Mouse (Mus musculus) inflammation-experienced regulatory T-cells (primary cell): ENCODE data around the gene Cul4a. TPM values are rescaled to one million over a fixed set of nuclear protein-coding genes. Genes with fewer than 3 reads are reported as not detected.

Source experiments
- polyA plus RNA-seq, 2 experiments: library from polyadenylated mRNA; unstranded; fragments of 100-300 nt; shearing (Covaris generic); gene quantifications; one replicate each; pipeline ENCODE4 v1.2.1; 2017

The Cul4a gene
- 10 to 100 TPM; 34.7 to 38.6 TPM for polyA plus RNA-seq

DNA sequence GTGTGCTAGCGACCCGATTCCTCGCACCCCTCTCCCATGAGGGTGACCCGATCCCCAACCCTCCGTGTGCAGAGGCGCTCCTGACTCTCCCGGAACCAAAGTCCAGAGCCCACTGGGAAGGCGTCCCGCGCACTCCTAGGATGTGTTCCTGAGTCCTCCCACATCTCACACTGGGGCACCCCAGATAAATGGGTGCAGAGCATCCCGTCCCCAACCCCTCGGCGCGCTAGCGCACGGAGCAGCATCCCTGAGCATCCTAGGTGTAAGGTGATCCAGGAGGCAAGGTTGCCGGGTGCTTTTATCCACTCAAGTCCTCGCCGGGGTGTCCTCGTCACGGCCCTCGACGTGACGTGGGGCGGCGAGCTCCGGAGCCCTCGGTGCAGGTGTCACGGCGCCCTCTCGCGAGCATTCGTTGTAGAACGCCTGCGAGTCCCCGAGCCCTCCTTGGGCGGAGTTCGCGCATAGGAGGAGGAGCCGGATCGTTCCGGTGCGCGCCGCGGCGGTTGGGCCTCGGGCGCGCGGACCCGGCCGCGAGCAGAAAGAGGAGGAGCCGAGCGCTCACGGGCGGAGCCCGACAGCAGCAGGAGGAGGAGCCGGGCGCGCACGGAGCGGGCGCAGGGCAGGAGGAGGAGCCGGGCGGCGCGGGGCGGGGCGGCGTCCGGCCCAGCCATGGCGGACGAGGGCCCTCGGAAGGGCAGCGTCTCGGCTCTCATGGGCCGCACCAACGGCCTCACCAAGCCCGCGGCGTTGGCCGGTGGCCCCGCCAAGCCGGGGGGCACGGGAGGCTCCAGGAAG is at the start of gene Cul4a, which contains the start of gene Pcid2:
TSS of gene Cul4a (plus strand) at position 535 of the 795 bp plus-strand sequence.
TSS of gene Pcid2 (minus strand) at position 373 of the 795 bp plus-strand sequence.

DNA sequence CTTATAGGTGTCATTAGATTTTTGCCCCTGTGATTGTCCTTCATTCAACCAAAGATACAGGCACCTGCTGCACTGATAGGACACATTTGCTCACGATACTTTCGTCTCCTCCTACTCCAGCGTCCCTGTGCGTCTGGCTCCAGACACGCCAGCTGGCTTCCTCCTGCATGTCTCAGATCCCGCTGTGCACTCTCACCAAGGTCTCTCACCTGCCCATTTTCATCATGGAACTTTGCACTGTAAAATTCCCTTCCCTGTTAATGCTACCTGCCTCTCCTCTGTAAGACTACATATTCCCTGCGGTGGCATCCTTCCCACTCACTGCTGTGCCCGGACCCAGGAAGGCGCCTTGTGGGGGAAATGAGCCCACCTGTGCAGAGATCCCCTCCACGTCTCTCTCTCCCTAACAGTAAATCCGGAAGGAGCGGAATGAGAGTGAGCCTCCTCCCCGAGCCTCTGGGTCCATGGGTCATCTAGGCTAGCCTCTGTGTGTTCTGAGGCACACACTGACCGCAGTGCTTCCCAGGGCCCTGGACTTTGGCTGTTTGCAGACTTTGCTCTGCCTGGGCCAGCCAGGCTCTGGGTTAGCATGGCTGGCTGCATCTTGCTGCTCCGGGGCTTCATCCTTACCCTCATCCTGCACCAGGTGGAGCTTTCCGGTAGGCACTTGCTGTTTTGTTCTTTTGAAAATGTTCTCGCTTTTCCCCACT is 44.8 kb upstream of the Cul4a start, which contains the start of gene Proz:
TSS of gene Proz (plus strand) at position 474 of the 710 bp plus-strand sequence.

DNA sequence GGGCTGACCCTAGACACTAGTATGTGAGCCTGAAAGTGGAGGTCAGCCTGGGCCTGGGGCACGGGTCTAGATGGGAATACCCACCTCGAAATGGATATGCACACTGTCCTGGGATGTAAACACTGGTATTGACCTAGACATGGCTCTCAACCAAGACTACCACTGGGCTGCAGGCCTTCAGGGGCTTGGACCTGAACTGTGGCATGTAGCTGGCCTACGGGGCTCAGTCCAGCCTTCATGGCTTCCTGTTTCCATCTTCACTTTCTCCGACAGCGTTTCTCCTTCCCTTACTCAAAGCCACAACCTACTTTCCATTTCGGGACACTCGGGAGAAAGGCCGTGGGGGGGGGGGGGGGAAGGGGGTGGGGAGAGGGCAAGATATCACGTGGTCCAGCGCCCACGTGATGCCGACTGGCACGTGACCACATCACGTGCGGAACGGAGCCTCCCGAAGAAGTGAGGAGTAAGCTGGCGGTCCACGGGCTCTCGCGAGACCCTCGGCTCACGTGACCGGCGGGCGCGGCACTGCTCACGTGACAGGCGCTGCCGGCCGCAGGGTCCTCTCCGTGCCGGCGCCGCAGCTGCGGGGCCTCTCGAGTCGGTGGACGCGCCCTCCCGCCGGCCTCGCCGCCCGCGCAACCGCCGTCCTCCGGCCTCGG is 53.4 kb downstream of the Cul4a start, which contains the start of gene Lamp1:
TSS of gene Lamp1 (plus strand) at position 444 of the 659 bp plus-strand sequence.

Other genes with a start within 250 kb of the Cul4a start
- gene Mcf2l, start 231.8 kb upstream of the Cul4a start, polyA plus RNA-seq, result 1 to 10 TPM; 1.2 to 7.8 TPM
- 1 to 10 TPM in 1 of 2 experiments, not detected in 1; 1.2 TPM for gene F7, start 79.6 kb upstream of the Cul4a start, polyA plus RNA-seq
- gene F10, start 68.3 kb upstream of the Cul4a start, polyA plus RNA-seq, result under 1 TPM; 0.18 to 0.50 TPM
- gene Proz, start 44.7 kb upstream of the Cul4a start, polyA plus RNA-seq, result 1 to 10 TPM; 3.6 to 4.5 TPM
- gene Pcid2, start 162 bp upstream of the Cul4a start, polyA plus RNA-seq, result 10 to 100 TPM; 36.2 to 45.0 TPM
- gene Lamp1, start 53.5 kb downstream of the Cul4a start, polyA plus RNA-seq, result 100 to 1,000 TPM; 217 to 236 TPM
- 1 to 10 TPM; 2.0 to 4.3 TPM for gene Grtp1, start 95.0 kb downstream of the Cul4a start, polyA plus RNA-seq
- gene Adprhl1, start 148.5 kb downstream of the Cul4a start, polyA plus RNA-seq, result 1 to 10 TPM in 1 of 2 experiments, under 1 TPM in 1; 0.46 to 2.0 TPM
- 10 to 100 TPM; 32.2 to 36.3 TPM for gene Dcun1d2, start 182.5 kb downstream of the Cul4a start, polyA plus RNA-seq
- gene Tmco3, start 182.6 kb downstream of the Cul4a start, polyA plus RNA-seq, result 10 to 100 TPM; 29.6 to 38.1 TPM
- 10 to 100 TPM; 61.5 to 63.5 TPM for gene Tfdp1, start 233.1 kb downstream of the Cul4a start, polyA plus RNA-seq